10 mouse cellular contexts compared by ENCODE assay signal in the genomic region with DNA sequence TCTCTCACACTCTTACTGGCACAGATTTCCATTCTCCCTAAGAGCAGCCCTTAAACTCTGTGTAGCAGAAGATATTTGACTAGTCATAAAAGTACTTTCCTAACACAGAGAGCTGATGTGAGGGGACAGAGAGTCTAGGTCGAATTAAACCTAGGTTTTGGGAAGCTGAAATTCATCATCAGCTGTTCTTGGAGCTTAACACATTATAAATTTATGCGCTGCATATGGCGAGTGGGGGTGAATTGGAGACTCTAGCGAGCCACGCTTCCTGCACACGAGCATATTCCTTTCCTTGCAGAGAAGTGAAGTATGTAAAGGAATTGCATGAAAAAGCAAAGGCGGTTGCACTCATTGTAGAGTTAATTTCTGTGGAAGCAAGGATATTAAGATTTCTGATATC.
DNase-seq lines count a peak whose midpoint lies in the region; ATAC-seq and TF ChIP-seq lines count a peak whose summit lies in the region.
"Had no signal": no experiment of that assay in that cellular context is flagged by ENCODE, and none has a peak within 500 bp of the region (broad histone marks: within the 10 kb centered on the region; RNA-seq: fewer than 3 reads in every experiment).

No protein-coding gene starts in this region.

- no peak for ATAC-seq in limb, embryonic 14.5 days (ENCODE audit: low FRiP score, low read depth)
- no peak for ATAC-seq in kidney, embryonic 16.5 days (ENCODE audit: low FRiP score, low TSS enrichment)
- ATAC-seq: intestine, embryonic 16.5 days had no signal

- intact Hi-C loops in heart, postnatal 36 days (cut with DNase I), result no loop called here

- H3K27ac ChIP-seq in limb, embryonic 14.5 days (replicated peaks; ENCODE audit: low read depth, low read length), result no peak overlapping the region
- H3K27ac ChIP-seq in limb, embryonic 10.5 days, result no peak overlapping the region
- no peak overlapping the region for H3K27ac ChIP-seq in kidney, embryonic 16.5 days (ENCODE audit: low read length)
- H3K27ac ChIP-seq: lung, embryonic 15.5 days had no signal

- H3K27me3 ChIP-seq in limb, embryonic 14.5 days (ENCODE audit: control insufficient read depth, insufficient read depth, low read length), result no peaks in the 10 kb centered on the region
- no peaks in the 10 kb centered on the region for H3K27me3 ChIP-seq in limb, embryonic 10.5 days (ENCODE audit: low read depth, poor library complexity, severe bottlenecking)
- no peaks in the 10 kb centered on the region for H3K27me3 ChIP-seq in kidney, embryonic 16.5 days (ENCODE audit: insufficient read depth, low read length)
- H3K27me3 ChIP-seq: lung, embryonic 15.5 days had no signal

- H3K36me3 ChIP-seq in limb, embryonic 14.5 days (ENCODE audit: control insufficient read depth, insufficient read depth, low read length), result no peaks in the 10 kb centered on the region
- no peaks in the 10 kb centered on the region for H3K36me3 ChIP-seq in limb, embryonic 10.5 days
- H3K36me3 ChIP-seq in kidney, embryonic 16.5 days (ENCODE audit: insufficient read depth, low read length), result no peaks in the 10 kb centered on the region
- H3K36me3 ChIP-seq: lung, embryonic 15.5 days had no signal

- H3K4me3 ChIP-seq in limb, embryonic 14.5 days (replicated peaks; ENCODE audit: low read length), result no peak overlapping the region
- no peak overlapping the region for H3K4me3 ChIP-seq in limb, embryonic 10.5 days
- no peak overlapping the region for H3K4me3 ChIP-seq in kidney, embryonic 16.5 days (ENCODE audit: low read length)
- H3K4me3 ChIP-seq: lung, embryonic 15.5 days had no signal

- 62% methylated on average over 7 of the region's 7 CpGs for WGBS in limb, embryonic 14.5 days
- WGBS in limb, embryonic 10.5 days, result 81% methylated on average over 7 of the region's 7 CpGs
- WGBS in kidney, embryonic 16.5 days, result 69% methylated on average over 7 of the region's 7 CpGs

- no peaks in the 10 kb centered on the region for H3K9me3 ChIP-seq in limb, embryonic 14.5 days (ENCODE audit: control insufficient read depth, low read length)
- H3K9me3 ChIP-seq in limb, embryonic 10.5 days (replicated peaks), result no peaks in the 10 kb centered on the region
- H3K9me3 ChIP-seq in kidney, embryonic 16.5 days (ENCODE audit: low read length), result no peaks in the 10 kb centered on the region
- H3K9me3 ChIP-seq: lung, embryonic 15.5 days had no signal

- no peak overlapping the region for H3K4me2 ChIP-seq in limb, embryonic 14.5 days (replicated peaks; ENCODE audit: low read depth, low read length, severe bottlenecking)
- H3K4me2 ChIP-seq in kidney, embryonic 16.5 days (replicated peaks; ENCODE audit: low read depth, low read length), result no peak overlapping the region
- H3K4me2 ChIP-seq: lung, embryonic 15.5 days had no signal

- DNase-seq in limb, embryonic 14.5 days (ENCODE audit: low spot score), result peak; percentile 4
- no peak for DNase-seq in limb, embryonic 10.5 days (ENCODE audit: low spot score)
- peak; percentile 47 to 74 for DNase-seq in frontal cortex, adult 2 months (ENCODE audit: extremely low spot score in 1 of 2, low spot score in 1 of 2)
- DNase-seq in layer of hippocampus, adult 9-11 months, result peak; percentile 61
- peak; percentile 62 to 63 for DNase-seq in right cerebral cortex, postnatal 10 days (ENCODE audit: low spot score in 2 of 2)
- DNase-seq in heart, postnatal 36 days, result no peak
- no peak for DNase-seq in adrenal gland, postnatal 36 days

- no peak for TF ChIP-seq POLR2A in limb, embryonic 14.5 days (IDR thresholded peaks at IDR 0.05; ENCODE audit: borderline replicate concordance, extremely low read depth, insufficient read depth, insufficient read length)

- H3K4me1 ChIP-seq in limb, embryonic 14.5 days (ENCODE audit: control insufficient read depth, insufficient read depth, low read length), result no peaks in the 10 kb centered on the region
- H3K4me1 ChIP-seq in limb, embryonic 10.5 days, result no peaks in the 10 kb centered on the region
- H3K4me1 ChIP-seq in kidney, embryonic 16.5 days (ENCODE audit: insufficient read depth, low read length), result no peaks in the 10 kb centered on the region
- H3K4me1 ChIP-seq: lung, embryonic 15.5 days had no signal

- no peak overlapping the region for H3K9ac ChIP-seq in limb, embryonic 14.5 days (ENCODE audit: low read depth, low read length, severe bottlenecking)
- H3K9ac ChIP-seq in kidney, embryonic 16.5 days (replicated peaks; ENCODE audit: low read length), result no peak overlapping the region
- H3K9ac ChIP-seq: lung, embryonic 15.5 days had no signal

Comparison
In these comparisons a context has a peak if more than half of its experiments do, and no peak if none do; other contexts are left out.
1. DNase-seq: peak in limb, embryonic 14.5 days (single experiment), frontal cortex, adult 2 months (2 of 2), layer of hippocampus, adult 9-11 months (single experiment) and right cerebral cortex, postnatal 10 days (2 of 2); none in limb, embryonic 10.5 days (single experiment), heart, postnatal 36 days (0 of 2) and adrenal gland, postnatal 36 days (0 of 2).